Mouse (Mus musculus): ENCODE results near the gene Megf11. TPM values are rescaled to one million over a fixed set of nuclear protein-coding genes. Genes with fewer than 3 reads are reported as not detected.
"Not testable (repeated sequence)": the region's sequence is repeated elsewhere in the genome, so short reads cannot be mapped to it uniquely, and the experiment has no call there.

The Megf11 gene
- polyA plus RNA-seq, 1 experiment from 2014 or later, result 0.51 TPM

- Histone ChIP-seq H3K9ac (no peak overlapping the region), H3K36me3 (replicated peaks) (no peaks in the 10 kb centered on the region), H3K9me3 (replicated peaks) (no peaks in the 10 kb centered on the region), H3K4me3 (replicated peaks) (no peak overlapping the region), H3K27ac (replicated peaks) (no peak overlapping the region), H3K27me3 (no peaks in the 10 kb centered on the region), H3K4me1 (replicated peaks) (no peaks in the 10 kb centered on the region), H3K4me2 (no peak overlapping the region)
- WGBS (ENCODE audit: insufficient replicate concordance), result 25% methylated on average over 4 of the region's 4 CpGs
- no peak for ATAC-seq (ENCODE audit: insufficient read depth)
Measured at GRCm38 (mm10) chr9:64651689-64652088, 266.3 kb downstream of the Megf11 start.

- H3K4me2 ChIP-seq, result no peak overlapping the region
- 28% methylated on average over 2 of the region's 2 CpGs for WGBS (ENCODE audit: insufficient replicate concordance)
- H3K4me1 ChIP-seq (replicated peaks), result no peaks in the 10 kb centered on the region
- H3K27ac ChIP-seq (replicated peaks), result no peak overlapping the region
- no peak overlapping the region for H3K9ac ChIP-seq
- H3K36me3 ChIP-seq (replicated peaks), result no peaks in the 10 kb centered on the region
- no peaks in the 10 kb centered on the region for H3K9me3 ChIP-seq (replicated peaks)
- no peak for ATAC-seq (ENCODE audit: insufficient read depth)
- no peak overlapping the region for H3K4me3 ChIP-seq (replicated peaks)
- no peaks in the 10 kb centered on the region for H3K27me3 ChIP-seq
Measured at GRCm38 (mm10) chr9:64652138-64652537, 266.7 kb downstream of the Megf11 start.

- Histone ChIP-seq H3K4me1 (replicated peaks) (no peaks in the 10 kb centered on the region), H3K9me3 (replicated peaks) (no peaks in the 10 kb centered on the region), H3K4me3 (replicated peaks) (no peak overlapping the region), H3K36me3 (replicated peaks) (no peaks in the 10 kb centered on the region), H3K9ac (no peak overlapping the region), H3K27ac (replicated peaks) (no peak overlapping the region), H3K27me3 (no peaks in the 10 kb centered on the region), H3K4me2 (no peak overlapping the region)
- ATAC-seq (ENCODE audit: insufficient read depth), result no peak
- WGBS (ENCODE audit: insufficient replicate concordance), result 50% methylated on average over 10 of the region's 10 CpGs
Measured at GRCm38 (mm10) chr9:64652841-64653361, 267.5 kb downstream of the Megf11 start.

GRCm38 (mm10) chr9:64654723-64655122 is 269.3 kb downstream of the Megf11 start:
- H3K27me3 ChIP-seq, result no peaks in the 10 kb centered on the region
- H3K4me3 ChIP-seq (replicated peaks), result no peak overlapping the region
- no peak overlapping the region for H3K27ac ChIP-seq (replicated peaks)
- no peak overlapping the region for H3K4me2 ChIP-seq
- no peaks in the 10 kb centered on the region for H3K9me3 ChIP-seq (replicated peaks)
- WGBS (ENCODE audit: insufficient replicate concordance), result 77% methylated on average over 10 of the region's 10 CpGs
- H3K36me3 ChIP-seq (replicated peaks), result no peaks in the 10 kb centered on the region
- ATAC-seq (ENCODE audit: insufficient read depth), result no peak
- H3K9ac ChIP-seq, result no peak overlapping the region
- H3K4me1 ChIP-seq (replicated peaks), result no peaks in the 10 kb centered on the region

- 69% methylated on average over 5 of the region's 5 CpGs for WGBS (ENCODE audit: insufficient replicate concordance)
- no peak for ATAC-seq (ENCODE audit: insufficient read depth)
- H3K27ac ChIP-seq (replicated peaks), result no peak overlapping the region
- H3K36me3 ChIP-seq (replicated peaks), result no peaks in the 10 kb centered on the region
- no peak overlapping the region for H3K4me2 ChIP-seq
- no peak overlapping the region for H3K9ac ChIP-seq
- no peaks in the 10 kb centered on the region for H3K27me3 ChIP-seq
- no peaks in the 10 kb centered on the region for H3K4me1 ChIP-seq (replicated peaks)
- H3K9me3 ChIP-seq (replicated peaks), result no peaks in the 10 kb centered on the region
- H3K4me3 ChIP-seq (replicated peaks), result no peak overlapping the region
Measured at GRCm38 (mm10) chr9:64656613-64657012, 271.2 kb downstream of the Megf11 start.

GRCm38 (mm10) chr9:64660222-64660621 is 274.8 kb downstream of the Megf11 start:
- 0 out of 2 replicates have a peak, but pooled peaks cover 3% of the 10 kb centered on the region for H3K27me3 ChIP-seq
- H3K4me2 ChIP-seq, result no peak overlapping the region
- no peaks in the 10 kb centered on the region for H3K36me3 ChIP-seq (replicated peaks)
- no peaks in the 10 kb centered on the region for H3K9me3 ChIP-seq (replicated peaks)
- H3K4me1 ChIP-seq (replicated peaks), result no peaks in the 10 kb centered on the region
- ATAC-seq (ENCODE audit: insufficient read depth), result no peak
- 64% methylated on average over 7 of the region's 7 CpGs for WGBS (ENCODE audit: insufficient replicate concordance)
- no peak overlapping the region for H3K4me3 ChIP-seq (replicated peaks)
- H3K27ac ChIP-seq (replicated peaks), result no peak overlapping the region
- no peak overlapping the region for H3K9ac ChIP-seq

GRCm38 (mm10) chr9:64664612-64665011 is 279.2 kb downstream of the Megf11 start:
- Histone ChIP-seq H3K4me2 (no peak overlapping the region), H3K4me1 (replicated peaks) (0 out of 2 replicates have a peak, but pooled peaks cover 2% of the 10 kb centered on the region), H3K9me3 (replicated peaks) (no peaks in the 10 kb centered on the region), H3K9ac (no peak overlapping the region), H3K27ac (replicated peaks) (no peak overlapping the region), H3K27me3 (0 out of 2 replicates have a peak, but pooled peaks cover 4% of the 10 kb centered on the region), H3K4me3 (replicated peaks) (no peak overlapping the region), H3K36me3 (replicated peaks) (no peaks in the 10 kb centered on the region)
- no peak for ATAC-seq (ENCODE audit: insufficient read depth)
- WGBS (ENCODE audit: insufficient replicate concordance), result 3% methylated on average over 1 of the region's 1 CpGs

GRCm38 (mm10) chr9:64666549-64666948 is 281.1 kb downstream of the Megf11 start:
- Histone ChIP-seq H3K4me3 (replicated peaks) (no peak overlapping the region), H3K27me3 (0 out of 2 replicates have a peak, but pooled peaks cover 4% of the 10 kb centered on the region), H3K27ac (replicated peaks) (no peak overlapping the region), H3K36me3 (replicated peaks) (no peaks in the 10 kb centered on the region), H3K9ac (no peak overlapping the region), H3K9me3 (replicated peaks) (no peaks in the 10 kb centered on the region), H3K4me2 (no peak overlapping the region), H3K4me1 (replicated peaks) (peaks cover 8% of the 10 kb centered on the region)
- WGBS (ENCODE audit: insufficient replicate concordance), result 28% methylated on average over 4 of the region's 4 CpGs
- ATAC-seq (ENCODE audit: insufficient read depth), result no peak

- Histone ChIP-seq H3K4me2 (no peak overlapping the region), H3K4me1 (replicated peaks) (peaks cover 15% of the 10 kb centered on the region), H3K27ac (replicated peaks) (no peak overlapping the region), H3K36me3 (replicated peaks) (no peaks in the 10 kb centered on the region), H3K9me3 (replicated peaks) (no peaks in the 10 kb centered on the region), H3K27me3 (0 out of 2 replicates have a peak, but pooled peaks cover 4% of the 10 kb centered on the region), H3K9ac (no peak overlapping the region), H3K4me3 (replicated peaks) (no peak overlapping the region)
- 5% methylated on average over 5 of the region's 5 CpGs for WGBS (ENCODE audit: insufficient replicate concordance)
- no peak for ATAC-seq (ENCODE audit: insufficient read depth)
Measured at GRCm38 (mm10) chr9:64667513-64667912, 282.1 kb downstream of the Megf11 start.

- Histone ChIP-seq H3K4me3 (replicated peaks) (no peak overlapping the region), H3K9me3 (replicated peaks) (no peaks in the 10 kb centered on the region), H3K9ac (no peak overlapping the region), H3K36me3 (replicated peaks) (no peaks in the 10 kb centered on the region), H3K27ac (replicated peaks) (no peak overlapping the region), H3K4me1 (replicated peaks) (peaks cover 15% of the 10 kb centered on the region), H3K27me3 (0 out of 2 replicates have a peak, but pooled peaks cover 4% of the 10 kb centered on the region), H3K4me2 (no peak overlapping the region)
- 61% methylated on average over 2 of the region's 2 CpGs for WGBS (ENCODE audit: insufficient replicate concordance)
- no peak for ATAC-seq (ENCODE audit: insufficient read depth)
Measured at GRCm38 (mm10) chr9:64668001-64668400, 282.6 kb downstream of the Megf11 start.

- ATAC-seq (ENCODE audit: insufficient read depth), result peak; percentile 72; the same call in 1 of the 2 replicates
- not testable (repeated sequence) for H3K36me3 ChIP-seq (replicated peaks); H3K4me3 ChIP-seq (replicated peaks); H3K27me3 ChIP-seq; H3K27ac ChIP-seq (replicated peaks); H3K9ac ChIP-seq; H3K9me3 ChIP-seq (replicated peaks); H3K4me2 ChIP-seq
- peaks cover 15% of the 10 kb centered on the region for H3K4me1 ChIP-seq (replicated peaks)
- WGBS (ENCODE audit: insufficient replicate concordance), result 25% methylated on average over 10 of the region's 11 CpGs
Measured at GRCm38 (mm10) chr9:64671341-64672319, 286.2 kb downstream of the Megf11 start.
